ENCODE assay signal across 8 mouse cellular contexts in the genomic region with DNA sequence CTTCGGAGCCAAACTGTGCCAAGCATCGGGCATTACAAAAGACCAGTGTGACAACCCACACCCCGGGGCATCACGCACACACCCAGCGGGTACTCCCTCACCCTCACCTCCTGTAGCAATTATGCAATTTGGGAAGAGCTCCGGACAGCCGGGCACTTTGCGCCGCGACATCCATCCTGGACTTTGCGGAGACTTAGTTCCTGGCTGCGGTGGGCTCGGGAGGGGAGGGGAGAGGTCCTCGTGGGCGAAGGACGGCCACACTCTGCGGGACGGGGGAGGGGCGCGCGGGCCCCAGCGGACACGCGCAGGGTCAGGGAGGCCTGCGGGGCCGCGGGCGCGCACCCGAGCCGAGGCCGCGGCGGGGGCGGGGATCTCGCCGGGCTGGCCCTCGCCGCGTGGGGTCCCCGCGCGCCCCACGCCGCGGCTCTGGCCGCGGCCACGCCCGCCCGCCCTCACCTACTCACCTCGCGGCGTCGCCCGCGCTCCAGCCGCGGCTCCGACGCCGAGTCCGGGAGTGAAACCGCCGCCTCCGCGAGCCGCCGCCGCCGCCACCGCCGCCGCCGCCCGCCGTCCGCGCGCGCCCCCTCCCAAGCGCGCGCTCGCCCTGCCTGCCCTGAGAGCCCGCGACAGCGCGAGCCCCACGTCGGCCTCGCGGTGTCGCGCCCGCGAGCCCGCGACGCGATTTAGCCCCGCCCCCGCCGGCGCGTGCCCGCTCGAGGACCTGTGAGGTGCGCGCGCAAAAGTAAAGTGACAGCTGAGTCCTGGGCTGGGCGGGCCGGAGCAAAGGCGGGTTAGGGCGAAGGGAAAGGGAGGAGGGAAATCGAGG. TPM values are rescaled to one million over a fixed set of nuclear protein-coding genes. Genes with fewer than 3 reads are reported as not detected.
DNase-seq lines count a peak whose midpoint lies in the region; ATAC-seq and TF ChIP-seq lines count a peak whose summit lies in the region.

No protein-coding gene starts in this region.

- no peak for ATAC-seq in erythroblast, adult 5-6 weeks (replicated peaks; ENCODE audit: low FRiP score, poor library complexity, severe bottlenecking)
- ATAC-seq in embryonic facial prominence, embryonic 15.5 days (ENCODE audit: insufficient number of reproducible peaks, low FRiP score, low TSS enrichment, low read depth) = peak; percentile 90
- peak; percentile 84 for ATAC-seq in heart, embryonic 11.5 days (replicated peaks; ENCODE audit: insufficient number of reproducible peaks, low FRiP score, low TSS enrichment)
- peak; percentile 95 for ATAC-seq in kidney, embryonic 15.5 days (replicated peaks; ENCODE audit: low FRiP score)
- ATAC-seq in limb, embryonic 15.5 days (ENCODE audit: insufficient number of reproducible peaks, low FRiP score, low TSS enrichment, low read depth) = peak; percentile 85
- ATAC-seq in midbrain, postnatal 0 days (ENCODE audit: low FRiP score) = peak; percentile 92

- peak overlapping the region; percentile 79 for H3K4me2 ChIP-seq in embryonic facial prominence, embryonic 15.5 days (replicated peaks)
- peak overlapping the region; percentile 79 for H3K4me2 ChIP-seq in heart, embryonic 11.5 days
- H3K4me2 ChIP-seq in kidney, embryonic 15.5 days = peak overlapping the region; percentile 81
- peak overlapping the region; percentile 72 for H3K4me2 ChIP-seq in limb, embryonic 15.5 days
- H3K4me2 ChIP-seq in midbrain, postnatal 0 days (ENCODE audit: low read depth, low read length, poor library complexity, severe bottlenecking) = peak overlapping the region; percentile 86

- peak overlapping the region; percentile 61 for H3K4me3 ChIP-seq in erythroblast, embryonic 14.5 days (replicated peaks)
- H3K4me3 ChIP-seq in embryonic facial prominence, embryonic 15.5 days (replicated peaks) = peak overlapping the region; percentile 65
- H3K4me3 ChIP-seq in heart, embryonic 11.5 days (ENCODE audit: low read depth, low read length) = peak overlapping the region; percentile 73
- H3K4me3 ChIP-seq in kidney, embryonic 15.5 days (replicated peaks) = peak overlapping the region; percentile 70
- peak overlapping the region; percentile 67 for H3K4me3 ChIP-seq in limb, embryonic 15.5 days
- H3K4me3 ChIP-seq in midbrain, postnatal 0 days (ENCODE audit: low read depth, low read length) = peak overlapping the region; percentile 82

- under 1% methylated on average over 70 of the region's 116 CpGs for WGBS in embryonic facial prominence, embryonic 15.5 days
- under 1% methylated on average over 67 of the region's 116 CpGs for WGBS in heart, embryonic 11.5 days (ENCODE audit: insufficient replicate concordance)
- under 1% methylated on average over 97 of the region's 116 CpGs for WGBS in kidney, embryonic 15.5 days
- under 1% methylated on average over 77 of the region's 116 CpGs for WGBS in limb, embryonic 15.5 days
- under 1% methylated on average over 85 of the region's 116 CpGs for WGBS in midbrain, postnatal 0 days

- TF ChIP-seq CTCF in midbrain, postnatal 0 days (IDR thresholded peaks at IDR 0.05) = no peak

- H3K27ac ChIP-seq in embryonic facial prominence, embryonic 15.5 days (replicated peaks) = peak overlapping the region; percentile 69
- peak overlapping the region; percentile 62 for H3K27ac ChIP-seq in heart, embryonic 11.5 days (ENCODE audit: low read depth, low read length)
- H3K27ac ChIP-seq in kidney, embryonic 15.5 days = peak overlapping the region; percentile 73
- H3K27ac ChIP-seq in limb, embryonic 15.5 days = peak overlapping the region; percentile 82
- peak overlapping the region; percentile 77 for H3K27ac ChIP-seq in midbrain, postnatal 0 days (ENCODE audit: low read depth, low read length)

- peak; percentile 94 for DNase-seq in midbrain, postnatal 0 days (ENCODE audit: low spot score)
- peak; percentile 24 to 56 for DNase-seq in spleen, postnatal 14 days (ENCODE audit: low spot score in 2 of 2)

- H3K9ac ChIP-seq in embryonic facial prominence, embryonic 15.5 days = peak overlapping the region; percentile 57
- peak overlapping the region; percentile 83 for H3K9ac ChIP-seq in heart, embryonic 11.5 days (ENCODE audit: low read depth, low read length)
- H3K9ac ChIP-seq in kidney, embryonic 15.5 days = peak overlapping the region; percentile 63
- peak overlapping the region; percentile 65 for H3K9ac ChIP-seq in limb, embryonic 15.5 days
- H3K9ac ChIP-seq in midbrain, postnatal 0 days (replicated peaks; ENCODE audit: low read length, poor library complexity, severe bottlenecking) = peak overlapping the region; percentile 83

- peaks cover 12% of the 10 kb centered on the region for H3K27me3 ChIP-seq in erythroblast, embryonic 14.5 days (ENCODE audit: control insufficient read depth)
- H3K27me3 ChIP-seq in embryonic facial prominence, embryonic 15.5 days = no peaks in the 10 kb centered on the region
- no peaks in the 10 kb centered on the region for H3K27me3 ChIP-seq in heart, embryonic 11.5 days (ENCODE audit: control insufficient read depth, insufficient read depth, low read length)
- H3K27me3 ChIP-seq in kidney, embryonic 15.5 days = no peaks in the 10 kb centered on the region
- H3K27me3 ChIP-seq in limb, embryonic 15.5 days = 0 out of 2 replicates have a peak, but pooled peaks cover 3% of the 10 kb centered on the region
- H3K27me3 ChIP-seq in midbrain, postnatal 0 days (ENCODE audit: insufficient read depth, low read length) = no peaks in the 10 kb centered on the region

- H3K36me3 ChIP-seq in erythroblast, embryonic 14.5 days (ENCODE audit: control insufficient read depth) = no peaks in the 10 kb centered on the region
- no peaks in the 10 kb centered on the region for H3K36me3 ChIP-seq in embryonic facial prominence, embryonic 15.5 days
- H3K36me3 ChIP-seq in heart, embryonic 11.5 days (ENCODE audit: control insufficient read depth, insufficient read depth, low read length) = no peaks in the 10 kb centered on the region
- H3K36me3 ChIP-seq in kidney, embryonic 15.5 days = no peaks in the 10 kb centered on the region
- H3K36me3 ChIP-seq in limb, embryonic 15.5 days = no peaks in the 10 kb centered on the region
- H3K36me3 ChIP-seq in midbrain, postnatal 0 days (ENCODE audit: insufficient read depth, low read length) = no peaks in the 10 kb centered on the region

- H3K4me1 ChIP-seq in erythroblast, embryonic 14.5 days (ENCODE audit: control insufficient read depth) = peaks cover 10% of the 10 kb centered on the region
- H3K4me1 ChIP-seq in embryonic facial prominence, embryonic 15.5 days = no peaks in the 10 kb centered on the region
- H3K4me1 ChIP-seq in heart, embryonic 11.5 days (ENCODE audit: control insufficient read depth, insufficient read depth, low read length) = no peaks in the 10 kb centered on the region
- H3K4me1 ChIP-seq in kidney, embryonic 15.5 days = peaks cover 6% of the 10 kb centered on the region; the same call in 1 of the 2 replicates
- peaks cover 2% of the 10 kb centered on the region; the same call in 1 of the 2 replicates for H3K4me1 ChIP-seq in limb, embryonic 15.5 days
- H3K4me1 ChIP-seq in midbrain, postnatal 0 days (ENCODE audit: insufficient read depth, low read length) = no peaks in the 10 kb centered on the region

- no peaks in the 10 kb centered on the region for H3K9me3 ChIP-seq in erythroblast, embryonic 14.5 days (ENCODE audit: control insufficient read depth, low read length)
- no peaks in the 10 kb centered on the region for H3K9me3 ChIP-seq in embryonic facial prominence, embryonic 15.5 days (replicated peaks)
- no peaks in the 10 kb centered on the region for H3K9me3 ChIP-seq in heart, embryonic 11.5 days (replicated peaks; ENCODE audit: control insufficient read depth, low read length)
- no peaks in the 10 kb centered on the region for H3K9me3 ChIP-seq in kidney, embryonic 15.5 days (replicated peaks)
- no peaks in the 10 kb centered on the region for H3K9me3 ChIP-seq in limb, embryonic 15.5 days
- H3K9me3 ChIP-seq in midbrain, postnatal 0 days (ENCODE audit: low read length) = no peaks in the 10 kb centered on the region

RNA-seq across cellular contexts. Expression of a gene that starts 0.7 kb away (rescaled TPM):
- 0.09 TPM in 1 of 2 replicates, not detected in the other for polyA plus RNA-seq in erythroblast, embryonic 14.5 days (2012)
- not detected in 2 replicates for total RNA-seq in erythroblast, adult 5-6 weeks (2015; ENCODE audit: low replicate concordance)
- 1.9 and 4.5 TPM in 2 replicates for total RNA-seq in erythroblast, adult 5-6 weeks (2017; ENCODE audit: low replicate concordance)
- 84.2 and 87.6 TPM in 2 replicates for polyA plus RNA-seq in embryonic facial prominence, embryonic 15.5 days (2015; fragmentation: Nextera tagmentation; extraction: Ambion mirVana)
- polyA plus RNA-seq in heart, embryonic 11.5 days (2014; fragmentation: Nextera tagmentation; extraction: Ambion mirVana) = 38.6 and 41.5 TPM in 2 replicates
- 54.1 and 55.7 TPM in 2 replicates for polyA plus RNA-seq in kidney, embryonic 15.5 days (2015; fragmentation: Nextera tagmentation; extraction: Ambion mirVana)
- polyA plus RNA-seq in limb, embryonic 15.5 days (2015; fragmentation: Nextera tagmentation; extraction: Ambion mirVana) = 76.5 and 84.7 TPM in 2 replicates
- total RNA-seq in midbrain, postnatal 0 days (2014; rRNA removed) = 84.5 and 91.3 TPM in 2 replicates
- polyA plus RNA-seq in midbrain, postnatal 0 days (2015; fragmentation: Nextera tagmentation; extraction: Ambion mirVana) = 164 and 167 TPM in 2 replicates

Comparison
In these comparisons a context has a peak if more than half of its experiments do, and no peak if none do; other contexts are left out.
1. RNA of a gene that starts 0.7 kb away (polyA plus RNA-seq): 164 to 167 TPM in midbrain, postnatal 0 days, 84.2 to 87.6 TPM in embryonic facial prominence, embryonic 15.5 days, 76.5 to 84.7 TPM in limb, embryonic 15.5 days, 54.1 to 55.7 TPM in kidney, embryonic 15.5 days and 38.6 to 41.5 TPM in heart, embryonic 11.5 days; 0.09 TPM in erythroblast, embryonic 14.5 days; every median in the first group is over 10 times any median in the second.
2. Peak in every context shown above with its lines, with median percentiles within 50 percentile points of each other: H3K4me3 ChIP-seq, H3K27ac ChIP-seq, H3K4me2 ChIP-seq and H3K9ac ChIP-seq.